ENCODE assay signal across 8 mouse cellular contexts in genomic region chr9:65676358-65677118, GRCm38 (mm10). TPM values are rescaled to one million over a fixed set of nuclear protein-coding genes. Genes with fewer than 3 reads are reported as not detected.
DNase-seq lines count a peak whose midpoint lies in the region; ATAC-seq lines count a peak whose summit lies in the region.

No protein-coding gene starts in this region.

- peak overlapping the region; percentile 85 for H3K9ac ChIP-seq in hindbrain, embryonic 14.5 days

- H3K36me3 ChIP-seq in hindbrain, embryonic 14.5 days (replicated peaks; ENCODE audit: control insufficient read depth, insufficient read depth), result no peaks in the 10 kb centered on the region

- no peaks in the 10 kb centered on the region for H3K27me3 ChIP-seq in hindbrain, embryonic 14.5 days (ENCODE audit: control insufficient read depth, insufficient read depth, low read length)

- ATAC-seq in hindbrain, embryonic 14.5 days (ENCODE audit: low FRiP score), result peak; percentile 98

- H3K4me3 ChIP-seq in hindbrain, embryonic 14.5 days (replicated peaks; ENCODE audit: low read length), result peak overlapping the region; percentile 71

- H3K4me2 ChIP-seq in hindbrain, embryonic 14.5 days (replicated peaks), result peak overlapping the region; percentile 66

- H3K4me1 ChIP-seq in hindbrain, embryonic 14.5 days (replicated peaks; ENCODE audit: control insufficient read depth, insufficient read depth, low read length), result peaks cover 50% of the 10 kb centered on the region

- peak overlapping the region; percentile 78 for H3K27ac ChIP-seq in hindbrain, embryonic 14.5 days

- peak; percentile 97 for DNase-seq in NIH3T3 (ENCODE audit: low read depth)
- peak; percentile 99 to 100 for DNase-seq in cerebellum, postnatal 10 days
- peak; percentile 89 to 94 for DNase-seq in frontal cortex, postnatal 14 days (ENCODE audit: low spot score in 2 of 2)
- DNase-seq in hindbrain, embryonic 14.5 days (ENCODE audit: low spot score), result peak; percentile 96
- DNase-seq in layer of hippocampus, postnatal 36 days, result peak; percentile 94
- DNase-seq in lung, postnatal 36 days, result peak; percentile 99
- peak; percentile 98 for DNase-seq in retina, postnatal 1 day
- DNase-seq in urinary bladder, adult 18-20 months (ENCODE audit: low spot score in 2 of 2), result peak; percentile 96 to 97

- H3K9me3 ChIP-seq in hindbrain, embryonic 14.5 days (ENCODE audit: control insufficient read depth, low read length), result no peaks in the 10 kb centered on the region

- under 1% methylated on average over 39 of the region's 51 CpGs for WGBS in hindbrain, embryonic 14.5 days

RNA-seq across cellular contexts. Expression of gene Oaz2, which starts 8.7 kb away (rescaled TPM):
- 280 and 287 TPM in 2 replicates for polyA plus RNA-seq in hindbrain, embryonic 14.5 days (2014; fragmentation: Nextera tagmentation; extraction: Ambion mirVana)
- 100 to 1,000 TPM; 189 to 220 TPM for total RNA-seq in layer of hippocampus, postnatal 36 days (2021)

RNA-seq across cellular contexts. Expression of gene Rbpms2, which starts 47.1 kb away (rescaled TPM):
- 4.0 and 4.7 TPM in 2 replicates for polyA plus RNA-seq in hindbrain, embryonic 14.5 days (2014; fragmentation: Nextera tagmentation; extraction: Ambion mirVana)
- total RNA-seq in layer of hippocampus, postnatal 36 days (2021), result 1 to 10 TPM; 3.2 to 4.0 TPM

Comparison
In these comparisons a context has a peak if more than half of its experiments do, and no peak if none do; other contexts are left out.
1. Peak in every context shown above with its lines: DNase-seq, ATAC-seq, H3K4me3 ChIP-seq and H3K27ac ChIP-seq.